Mouse (Mus musculus) myocyte (in vitro differentiated cells): ENCODE results near the gene Atxn2.

Experiments
- MYOG ChIP-seq, 3 experiments: IDR thresholded peaks; one replicate each; pipeline ENCODE4 v1.6.1; 2011; ENCODE audit warnings: control low read depth in 2 of 3, low read depth in 2 of 3, mild to moderate bottlenecking in 2 of 3; ENCODE audit not compliant: insufficient read length in 2 of 3, control insufficient read depth in 1 of 3, insufficient read depth in 1 of 3
- POLR2A ChIP-seq: IDR thresholded peaks from one replicate; pipeline ENCODE4 v1.6.1; 2011; ENCODE audit warnings: low read depth, mild to moderate bottlenecking, control low read depth, moderate library complexity; ENCODE audit not compliant: insufficient read length
- REST ChIP-seq: IDR thresholded peaks from one replicate; pipeline ENCODE4 v1.6.1; 2011; ENCODE audit warnings: mild to moderate bottlenecking, control low read depth, moderate library complexity; ENCODE audit not compliant: insufficient read depth, insufficient read length
- TCF12 ChIP-seq: IDR thresholded peaks from one replicate; pipeline ENCODE4 v1.6.1; 2011; ENCODE audit warnings: mild to moderate bottlenecking, control low read depth; ENCODE audit not compliant: poor library complexity, insufficient read depth, severe bottlenecking
- USF1 ChIP-seq: IDR thresholded peaks from one replicate; pipeline ENCODE4 v1.6.1; 2011; ENCODE audit warnings: low read depth, mild to moderate bottlenecking, control low read depth, moderate library complexity

- TF ChIP-seq TCF12 (no peak), MYOG (IDR thresholded peaks at IDR 0.05; ENCODE audit: control insufficient read depth in 1 of 3, insufficient read depth in 1 of 3, insufficient read length in 2 of 3, low read depth in 2 of 3) (no peak), REST (no peak), POLR2A (peak; percentile 18), USF1 (no peak)
These were observed 99.4 kb downstream of the Atxn2 start for GRCm38 (mm10) chr5:121810331-121811151.
